Mouse (Mus musculus) midbrain, embryonic 15.5 days (tissue): ENCODE measurements around the gene Becn1. TPM values are rescaled to one million over a fixed set of nuclear protein-coding genes. Genes with fewer than 3 reads are reported as not detected.

Source experiments
- ATAC-seq: fragments of 200-750 bp; cut with Nextera tagmentation; replicated peaks from 2 replicates; pipeline ENCODE4 v1.8.0; 2017; ENCODE audit warnings: moderate TSS enrichment
- H3K27ac ChIP-seq: fragments of 300-500 bp; sonication (generic); 2 replicates; pipeline ENCODE4 v1.5.1; 2015; ENCODE audit warnings: mild to moderate bottlenecking, inconsistent platforms
- H3K27me3 ChIP-seq: fragments of 300-500 bp; sonication (generic); replicated peaks from 2 replicates; pipeline ENCODE4 v1.6.1; 2015; ENCODE audit warnings: inconsistent platforms
- H3K36me3 ChIP-seq: fragments of 300-500 bp; sonication (generic); replicated peaks from 2 replicates; pipeline ENCODE4 v1.6.1; 2015; ENCODE audit warnings: inconsistent platforms
- H3K4me1 ChIP-seq: fragments of 300-500 bp; sonication (generic); 2 replicates; pipeline ENCODE4 v1.6.1; 2015; ENCODE audit warnings: inconsistent platforms
- H3K4me2 ChIP-seq: fragments of 300-500 bp; sonication (generic); 2 replicates; pipeline ENCODE4 v1.6.1; 2015; ENCODE audit warnings: inconsistent platforms, mild to moderate bottlenecking, moderate library complexity
- H3K4me3 ChIP-seq: fragments of 300-500 bp; sonication (generic); 2 replicates; pipeline ENCODE4 v1.5.1; 2015; ENCODE audit warnings: mild to moderate bottlenecking, inconsistent platforms
- H3K9ac ChIP-seq: fragments of 300-500 bp; sonication (generic); 2 replicates; pipeline ENCODE4 v1.6.1; 2015; ENCODE audit warnings: mild to moderate bottlenecking, inconsistent platforms
- H3K9me3 ChIP-seq: fragments of 300-500 bp; sonication (generic); 2 replicates; pipeline ENCODE4 v1.6.1; 2016; ENCODE audit warnings: inconsistent platforms
- WGBS: fragments of 180-500 bp; shearing (Covaris S2); methylation state at CpG from one replicate; pipeline ENCODE4 v1.1.7; 2015; ENCODE audit warnings: mixed read lengths; 5-methylcytosine and 5-hydroxymethylcytosine counted together
- polyA plus RNA-seq: library from polyadenylated mRNA; unstranded; fragments of >200 nt; fragmentation: Nextera tagmentation; extraction: Ambion mirVana; gene quantifications from 2 replicates; pipeline ENCODE4 v1.2.1, GENCODE M21; 2015

Becn1 gene
- polyA plus RNA-seq, 1 experiment from 2014 or later: 186 TPM

GRCm38 (mm10) chr11:101277381-101278222, 24.5 kb downstream of the Becn1 start:
- WGBS: 79% methylated on average over 12 of the region's 12 CpGs
- Histone ChIP-seq H3K4me3 (peak overlapping the region; percentile 71), H3K36me3 (no peaks in the 10 kb centered on the region), H3K9ac (peak overlapping the region; percentile 80; the same call in 1 of the 2 replicates), H3K9me3 (no peaks in the 10 kb centered on the region), H3K27me3 (no peaks in the 10 kb centered on the region), H3K4me2 (peak overlapping the region; percentile 89), H3K4me1 (peaks cover 30% of the 10 kb centered on the region), H3K27ac (no peak overlapping the region)
- ATAC-seq: no peak

- Histone ChIP-seq H3K27ac (no peak overlapping the region), H3K36me3 (no peaks in the 10 kb centered on the region), H3K9ac (no peak overlapping the region), H3K4me1 (peaks cover 30% of the 10 kb centered on the region), H3K27me3 (no peaks in the 10 kb centered on the region), H3K4me3 (0 out of 2 replicates have a peak overlapping the region, but pooled peaks have one; percentile 0), H3K4me2 (peak overlapping the region; percentile 14; the same call in 1 of the 2 replicates), H3K9me3 (no peaks in the 10 kb centered on the region)
- WGBS: 26% methylated on average over 27 of the region's 27 CpGs
- no peak for ATAC-seq
Observed at GRCm38 (mm10) chr11:101276319-101277070, 25.6 kb downstream of the Becn1 start.

- H3K9me3 ChIP-seq: no peaks in the 10 kb centered on the region
- H3K9ac ChIP-seq: no peak overlapping the region
- no peaks in the 10 kb centered on the region for H3K27me3 ChIP-seq
- H3K27ac ChIP-seq: no peak overlapping the region
- no peak overlapping the region for H3K4me3 ChIP-seq
- no peaks in the 10 kb centered on the region for H3K36me3 ChIP-seq
- peaks cover 30% of the 10 kb centered on the region for H3K4me1 ChIP-seq
- WGBS: 79% methylated on average over 4 of the region's 4 CpGs
- no peak for ATAC-seq
- no peak overlapping the region for H3K4me2 ChIP-seq
Observed at GRCm38 (mm10) chr11:101275309-101275708, 26.8 kb downstream of the Becn1 start.

- no peak overlapping the region for H3K4me2 ChIP-seq
- H3K4me1 ChIP-seq: peaks cover 20% of the 10 kb centered on the region
- no peaks in the 10 kb centered on the region for H3K9me3 ChIP-seq
- 0 out of 2 replicates have a peak, but pooled peaks cover 3% of the 10 kb centered on the region for H3K27me3 ChIP-seq
- WGBS: 85% methylated on average over 3 of the region's 3 CpGs
- no peak overlapping the region for H3K4me3 ChIP-seq
- H3K9ac ChIP-seq: no peak overlapping the region
- H3K36me3 ChIP-seq: no peaks in the 10 kb centered on the region
- no peak overlapping the region for H3K27ac ChIP-seq
- no peak for ATAC-seq
Observed at GRCm38 (mm10) chr11:101272446-101272845, 29.6 kb downstream of the Becn1 start.

GRCm38 (mm10) chr11:101269577-101270116, 32.4 kb downstream of the Becn1 start:
- H3K4me1 ChIP-seq: peaks cover 13% of the 10 kb centered on the region
- peak overlapping the region; percentile 31 for H3K4me2 ChIP-seq
- H3K27ac ChIP-seq: peak overlapping the region; percentile 52
- peaks cover 20% of the 10 kb centered on the region for H3K27me3 ChIP-seq
- H3K9me3 ChIP-seq: no peaks in the 10 kb centered on the region
- H3K36me3 ChIP-seq: no peaks in the 10 kb centered on the region
- 38% methylated on average over 10 of the region's 10 CpGs for WGBS
- peak; percentile 65; the same call in 1 of the 2 replicates for ATAC-seq
- H3K9ac ChIP-seq: 0 out of 2 replicates have a peak overlapping the region, but pooled peaks have one; percentile 14
- peak overlapping the region; percentile 5; the same call in 1 of the 2 replicates for H3K4me3 ChIP-seq

- 9% methylated on average over 6 of the region's 6 CpGs for WGBS
- H3K4me3 ChIP-seq: no peak overlapping the region
- peak overlapping the region; percentile 47 for H3K4me2 ChIP-seq
Observed at GRCm38 (mm10) chr11:101265906-101266305, 36.2 kb downstream of the Becn1 start.

GRCm38 (mm10) chr11:101264954-101265471, 37.1 kb downstream of the Becn1 start:
- Histone ChIP-seq H3K27ac (no peak overlapping the region), H3K4me2 (peak overlapping the region; percentile 47), H3K4me3 (peak overlapping the region; percentile 32), H3K9ac (peak overlapping the region; percentile 27; the same call in 1 of the 2 replicates), H3K27me3 (peaks cover 51% of the 10 kb centered on the region), H3K4me1 (peaks cover 33% of the 10 kb centered on the region), H3K9me3 (no peaks in the 10 kb centered on the region), H3K36me3 (no peaks in the 10 kb centered on the region)
- 2% methylated on average over 31 of the region's 31 CpGs for WGBS
- ATAC-seq: no peak

More at GRCm38 (mm10) chr11:101265906-101266305, 36.2 kb downstream of the Becn1 start:
- Histone ChIP-seq H3K27me3 (peaks cover 51% of the 10 kb centered on the region), H3K36me3 (no peaks in the 10 kb centered on the region), H3K4me1 (peaks cover 24% of the 10 kb centered on the region), H3K9me3 (no peaks in the 10 kb centered on the region), H3K9ac (no peak overlapping the region), H3K27ac (no peak overlapping the region)
- no peak for ATAC-seq

- WGBS: 8% methylated on average over 3 of the region's 3 CpGs
- peaks cover 51% of the 10 kb centered on the region for H3K27me3 ChIP-seq
- H3K9ac ChIP-seq: no peak overlapping the region
- H3K9me3 ChIP-seq: no peaks in the 10 kb centered on the region
- no peaks in the 10 kb centered on the region for H3K36me3 ChIP-seq
- H3K27ac ChIP-seq: no peak overlapping the region
- ATAC-seq: no peak
- H3K4me2 ChIP-seq: no peak overlapping the region
- H3K4me3 ChIP-seq: no peak overlapping the region
- H3K4me1 ChIP-seq: peaks cover 33% of the 10 kb centered on the region
Observed at GRCm38 (mm10) chr11:101263989-101264280, 38.2 kb downstream of the Becn1 start.

GRCm38 (mm10) chr11:101263138-101263988, 38.7 kb downstream of the Becn1 start:
- no peak overlapping the region for H3K4me3 ChIP-seq
- peaks cover 33% of the 10 kb centered on the region for H3K4me1 ChIP-seq
- 2% methylated on average over 32 of the region's 32 CpGs for WGBS
- ATAC-seq: no peak
- H3K27ac ChIP-seq: no peak overlapping the region
- no peaks in the 10 kb centered on the region for H3K9me3 ChIP-seq
- H3K9ac ChIP-seq: no peak overlapping the region
- H3K27me3 ChIP-seq: peaks cover 49% of the 10 kb centered on the region
- H3K36me3 ChIP-seq: no peaks in the 10 kb centered on the region
- no peak overlapping the region for H3K4me2 ChIP-seq

- ATAC-seq: no peak
- peaks cover 33% of the 10 kb centered on the region for H3K4me1 ChIP-seq
- peaks cover 49% of the 10 kb centered on the region for H3K27me3 ChIP-seq
- H3K27ac ChIP-seq: no peak overlapping the region
- no peak overlapping the region for H3K9ac ChIP-seq
- no peak overlapping the region for H3K4me3 ChIP-seq
- WGBS: 1% methylated on average over 24 of the region's 24 CpGs
- no peaks in the 10 kb centered on the region for H3K9me3 ChIP-seq
- H3K36me3 ChIP-seq: no peaks in the 10 kb centered on the region
- H3K4me2 ChIP-seq: peak overlapping the region; percentile 12; the same call in 1 of the 2 replicates
Observed at GRCm38 (mm10) chr11:101262272-101262967, 39.7 kb downstream of the Becn1 start.
